Mouse (Mus musculus) midbrain, embryonic 14.5 days (tissue): Measurements from ENCODE around the gene Svopl. TPM values are rescaled to one million over a fixed set of nuclear protein-coding genes. Genes with fewer than 3 reads are reported as not detected.

Source experiments
- ATAC-seq: fragments of 200-750 bp; cut with Nextera tagmentation; 2 replicates; pipeline ENCODE4 v1.8.0; 2017; ENCODE audit warnings: moderate number of reproducible peaks, moderate library complexity; ENCODE audit not compliant: low FRiP score, low TSS enrichment
- DNase-seq: peaks from one replicate; pipeline ENCODE4 v3.0.0-alpha.2; 2015
- H3K27ac ChIP-seq: fragments of 300-500 bp; sonication (generic); replicated peaks from 2 replicates; pipeline ENCODE4 v1.5.1; 2014; ENCODE audit warnings: mild to moderate bottlenecking, low read depth, low read length, moderate library complexity
- H3K27me3 ChIP-seq: fragments of 300-500 bp; sonication (generic); 2 replicates; pipeline ENCODE4 v1.6.1; 2014; ENCODE audit warnings: low read length, control low read depth, mixed read lengths; ENCODE audit not compliant: control insufficient read depth, insufficient read depth
- H3K36me3 ChIP-seq: fragments of 300-500 bp; sonication (generic); 2 replicates; pipeline ENCODE4 v1.6.1; 2014; ENCODE audit warnings: low read length, control low read depth; ENCODE audit not compliant: control insufficient read depth, insufficient read depth
- H3K4me1 ChIP-seq: fragments of 300-500 bp; sonication (generic); 2 replicates; pipeline ENCODE4 v1.6.1; 2014; ENCODE audit warnings: mild to moderate bottlenecking, antibody characterized with exemption, low read length, control low read depth; ENCODE audit not compliant: control insufficient read depth, insufficient read depth
- H3K4me2 ChIP-seq: fragments of 300-500 bp; sonication (generic); 2 replicates; pipeline ENCODE4 v1.6.1; 2014; ENCODE audit warnings: mild to moderate bottlenecking, low read length, moderate library complexity
- H3K4me3 ChIP-seq: fragments of 300-500 bp; sonication (generic); replicated peaks from 2 replicates; pipeline ENCODE4 v1.5.1; 2014; ENCODE audit warnings: low read depth, low read length
- H3K9ac ChIP-seq: fragments of 300-500 bp; sonication (generic); replicated peaks from 2 replicates; pipeline ENCODE4 v1.6.1; 2014; ENCODE audit warnings: mild to moderate bottlenecking, low read length, moderate library complexity
- H3K9me3 ChIP-seq: fragments of 300-500 bp; sonication (generic); 2 replicates; pipeline ENCODE4 v1.6.1; 2016; ENCODE audit warnings: low read length, control low read depth, mixed read lengths; ENCODE audit not compliant: control insufficient read depth
- WGBS: fragments of 180-500 bp; shearing (Covaris S2); extraction: QIAGEN DNeasy Blood & Tissue Kit; methylation state at CpG from one replicate; pipeline ENCODE4 v1.1.7; 2014; 5-methylcytosine and 5-hydroxymethylcytosine counted together
- polyA plus RNA-seq: library from polyadenylated mRNA; unstranded; fragments of >200 nt; fragmentation: Nextera tagmentation; extraction: Ambion mirVana; gene quantifications from 2 replicates; pipeline ENCODE4 v1.2.1, GENCODE M21; 2014

The Svopl gene
- polyA plus RNA-seq, 1 experiment from 2014 or later = 0.86 TPM

DNA sequence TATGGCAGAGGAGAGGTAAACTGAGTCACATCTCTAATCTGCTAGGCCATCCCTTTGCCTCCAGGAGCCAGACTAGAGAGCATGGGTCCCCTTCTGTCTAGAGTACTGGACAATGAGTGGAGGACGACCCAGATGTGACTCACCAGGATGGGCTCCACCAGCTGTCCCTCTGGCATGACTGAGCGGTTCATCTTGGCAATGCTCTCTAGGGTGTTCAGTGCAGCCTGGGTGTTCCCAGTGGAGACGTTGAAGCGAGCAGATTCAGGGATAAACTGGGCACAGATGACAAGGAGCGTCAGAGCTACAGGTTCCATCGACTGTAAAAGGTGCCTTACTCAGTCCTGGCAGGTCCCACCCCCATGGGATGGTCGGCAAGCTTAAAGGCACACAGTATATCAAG lies 25.4 kb downstream of the Svopl start:
- no peaks in the 10 kb centered on the region for H3K9me3 ChIP-seq
- no peak for ATAC-seq
- no peaks in the 10 kb centered on the region for H3K4me1 ChIP-seq
- no peaks in the 10 kb centered on the region for H3K36me3 ChIP-seq
- WGBS = 83% methylated on average over 7 of the region's 7 CpGs
- H3K27ac ChIP-seq = no peak overlapping the region
- DNase-seq = no peak
- H3K4me3 ChIP-seq = no peak overlapping the region
- H3K9ac ChIP-seq = no peak overlapping the region
- no peak overlapping the region for H3K4me2 ChIP-seq
- no peaks in the 10 kb centered on the region for H3K27me3 ChIP-seq

- no peaks in the 10 kb centered on the region for H3K27me3 ChIP-seq
- no peaks in the 10 kb centered on the region; the same call in 1 of the 2 replicates for H3K4me1 ChIP-seq
- H3K9ac ChIP-seq = no peak overlapping the region
- ATAC-seq (no peak), DNase-seq (peak; percentile 60)
- no peak overlapping the region for H3K4me3 ChIP-seq
- no peaks in the 10 kb centered on the region for H3K36me3 ChIP-seq
- WGBS = 60% methylated on average over 2 of the region's 2 CpGs
- H3K4me2 ChIP-seq = no peak overlapping the region
- H3K27ac ChIP-seq = peak overlapping the region; percentile 20; the same call in 1 of the 2 replicates
- H3K9me3 ChIP-seq = no peaks in the 10 kb centered on the region
Observed at GRCm38 (mm10) chr6:38012829-38013228, 34.0 kb downstream of the Svopl start.

DNA sequence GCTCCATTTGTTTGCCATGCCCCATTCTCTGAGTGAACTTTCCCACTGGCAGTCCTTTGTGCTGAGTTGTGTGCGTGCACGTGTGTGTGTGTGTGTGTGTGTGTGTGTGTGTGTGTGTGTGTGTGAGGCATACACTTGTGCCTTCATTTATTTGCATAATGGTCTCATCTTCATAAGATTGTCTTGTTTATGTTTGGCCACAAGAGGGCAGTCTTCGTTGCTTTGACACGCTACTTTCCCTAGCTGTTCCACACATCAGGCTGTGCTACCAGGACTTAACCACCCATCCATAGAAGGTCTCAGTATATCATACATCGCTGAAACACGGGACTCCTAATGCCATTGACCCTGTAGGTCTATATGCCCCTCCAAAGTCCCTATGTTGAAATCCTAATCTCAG lies 39.3 kb downstream of the Svopl start:
- no peaks in the 10 kb centered on the region for H3K36me3 ChIP-seq
- H3K27ac ChIP-seq = no peak overlapping the region
- no peak overlapping the region for H3K9ac ChIP-seq
- no peaks in the 10 kb centered on the region; the same call in 1 of the 2 replicates for H3K4me1 ChIP-seq
- peak; percentile 60 for ATAC-seq
- H3K27me3 ChIP-seq = no peaks in the 10 kb centered on the region
- 8% methylated on average over 6 of the region's 6 CpGs for WGBS
- peak; percentile 87 for DNase-seq
- H3K9me3 ChIP-seq = no peaks in the 10 kb centered on the region
- no peak overlapping the region for H3K4me3 ChIP-seq
- H3K4me2 ChIP-seq = no peak overlapping the region

- WGBS = 97% methylated on average over 4 of the region's 4 CpGs
- DNase-seq = no peak
Observed at GRCm38 (mm10) chr6:37967386-37967785, 79.4 kb downstream of the Svopl start.

GRCm38 (mm10) chr6:37951306-37951705 lies 95.5 kb downstream of the Svopl start:
- no peak overlapping the region for H3K27ac ChIP-seq
- no peak overlapping the region for H3K4me3 ChIP-seq
- DNase-seq (no peak), ATAC-seq (no peak)
- H3K4me1 ChIP-seq = no peaks in the 10 kb centered on the region
- no peak overlapping the region for H3K4me2 ChIP-seq
- 87% methylated on average over 6 of the region's 6 CpGs for WGBS
- no peaks in the 10 kb centered on the region for H3K9me3 ChIP-seq
- no peaks in the 10 kb centered on the region for H3K27me3 ChIP-seq
- H3K9ac ChIP-seq = no peak overlapping the region
- H3K36me3 ChIP-seq = peaks cover 83% of the 10 kb centered on the region

More at GRCm38 (mm10) chr6:37967386-37967785, 79.4 kb downstream of the Svopl start:
- Histone ChIP-seq H3K4me2 (no peak overlapping the region), H3K27me3 (no peaks in the 10 kb centered on the region), H3K27ac (no peak overlapping the region), H3K4me1 (no peaks in the 10 kb centered on the region), H3K36me3 (peaks cover 58% of the 10 kb centered on the region), H3K9ac (no peak overlapping the region), H3K9me3 (no peaks in the 10 kb centered on the region), H3K4me3 (no peak overlapping the region)
- ATAC-seq = no peak

DNA sequence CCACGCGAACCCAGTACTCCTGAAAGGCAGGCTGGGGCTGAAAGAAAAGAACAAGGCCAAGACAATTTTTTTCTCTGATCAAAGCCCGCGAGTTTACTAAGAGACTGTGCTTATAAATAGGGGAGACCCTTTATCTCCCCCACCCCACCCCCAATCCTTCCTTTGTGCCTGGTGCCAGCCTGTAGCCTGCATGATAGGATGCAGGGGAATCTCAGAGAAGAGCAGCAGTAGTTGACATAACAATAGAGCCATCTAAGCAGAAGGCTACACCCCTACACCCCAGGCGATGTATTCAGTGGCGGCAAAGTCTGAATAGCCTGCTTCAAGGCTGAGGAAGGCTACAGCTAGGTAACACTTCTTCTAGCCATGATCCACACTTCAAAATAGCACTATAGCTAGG lies 110.3 kb downstream of the Svopl start:
- Histone ChIP-seq H3K4me3 (no peak overlapping the region), H3K4me1 (0 out of 2 replicates have a peak, but pooled peaks cover 7% of the 10 kb centered on the region), H3K27ac (no peak overlapping the region), H3K36me3 (peaks cover 17% of the 10 kb centered on the region), H3K4me2 (no peak overlapping the region), H3K27me3 (no peaks in the 10 kb centered on the region), H3K9ac (no peak overlapping the region), H3K9me3 (no peaks in the 10 kb centered on the region)
- peak; percentile 18 for DNase-seq
- 12% methylated on average over 6 of the region's 6 CpGs for WGBS
- ATAC-seq = no peak

Other genes with a start within 250 kb of the Svopl start
- gene Trim24, start 176.2 kb downstream of the Svopl start, polyA plus RNA-seq = 34.0 and 43.5 TPM in 2 replicates
- not detected in 2 replicates for gene Tmem213, start 62.3 kb upstream of the Svopl start, polyA plus RNA-seq
- gene Atp6v0a4, start 77.6 kb upstream of the Svopl start, polyA plus RNA-seq = 0.32 TPM in 1 of 2 replicates, not detected in the other
- gene D630045J12Rik, start 207.0 kb upstream of the Svopl start, polyA plus RNA-seq = 19.6 and 21.5 TPM in 2 replicates